Mouse (Mus musculus): ENCODE measurements at regions not wholly inside any gene's neighbourhood (a gene's known extent, or its start where the extent isn't known, plus 50 kb on each side); places are given as distances from the start of the nearest gene placed in this dataset.

GRCm38 (mm10) chr8:41747024-41747423 lies 330.1 kb upstream of the Frg1 start:
- TF ChIP-seq CTCF (IDR thresholded peaks at IDR 0.05; ENCODE audit: insufficient read depth, low read depth, low read length), result no peak
- TF ChIP-seq POLR2A (IDR thresholded peaks at IDR 0.05; ENCODE audit: insufficient read depth, low read depth, low read length), result no peak

All from olfactory bulb, adult 2 months (tissue).